Mouse (Mus musculus): ENCODE results near the gene Oas1e. TPM values are rescaled to one million over a fixed set of nuclear protein-coding genes. Genes with fewer than 3 reads are reported as not detected.
A peak's percentile ranks its signal among the peaks of the same experiment; 100 is the strongest.
"Not testable (repeated sequence)": the region's sequence is repeated elsewhere in the genome, so short reads cannot be mapped to it uniquely, and the experiment has no call there.

The Oas1e gene
- polyA plus RNA-seq, 1 experiment from 2014 or later, result 0.08 TPM

DNA sequence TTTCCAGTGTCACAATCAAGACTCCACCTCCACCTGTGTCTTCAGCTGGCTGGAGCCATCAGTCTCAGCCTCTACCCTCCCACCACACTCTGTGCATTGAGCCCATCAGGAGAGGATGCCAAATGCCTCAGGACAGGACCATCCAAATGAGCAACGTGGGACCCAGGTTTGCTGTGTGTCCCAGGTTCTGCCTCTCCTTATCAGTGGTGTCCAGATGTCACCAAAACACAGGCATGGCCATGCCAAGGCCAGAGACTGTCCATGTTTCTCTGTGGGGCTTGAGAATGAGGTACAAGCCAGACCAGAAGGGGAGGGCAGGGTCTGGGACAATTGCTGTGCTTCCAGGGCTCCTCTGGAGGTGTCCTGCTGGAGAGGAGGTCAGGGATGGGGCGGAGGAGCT, 3.6 kb upstream of the Oas1e start:
- DNase-seq (ENCODE audit: low spot score); H3K9me3 ChIP-seq; H3K27ac ChIP-seq; H3K4me1 ChIP-seq; H3K36me3 ChIP-seq; H3K4me3 ChIP-seq: not testable (repeated sequence)
- peaks cover 32% of the 10 kb centered on the region for H3K27me3 ChIP-seq (ENCODE audit: insufficient read depth, poor library complexity, severe bottlenecking)
- 62% methylated on average over 2 of the region's 2 CpGs for WGBS

DNA sequence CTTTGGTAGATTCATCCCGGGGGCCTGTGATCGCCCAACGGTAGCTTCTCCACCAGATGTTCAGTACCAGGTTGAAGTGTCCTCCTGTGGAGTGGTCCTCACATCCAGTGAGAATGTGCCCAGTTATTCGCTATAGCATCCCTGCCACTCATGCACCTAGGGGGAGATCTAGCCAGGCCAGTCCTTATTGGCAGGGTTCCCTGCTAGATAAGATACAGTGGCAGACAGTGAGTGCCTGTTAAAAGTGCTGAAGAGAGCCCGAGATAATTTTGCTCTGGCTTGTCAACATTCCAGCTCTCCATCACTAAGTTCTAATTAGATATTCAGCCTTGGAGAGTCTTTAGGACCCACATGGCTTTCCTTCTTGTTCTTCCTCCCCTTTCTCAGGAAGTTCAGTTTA, 2.8 kb upstream of the Oas1e start:
- peaks cover 24% of the 10 kb centered on the region for H3K27me3 ChIP-seq (ENCODE audit: insufficient read depth, poor library complexity, severe bottlenecking)
- not testable (repeated sequence) for H3K4me1 ChIP-seq; DNase-seq (ENCODE audit: low spot score); H3K27ac ChIP-seq; H3K9me3 ChIP-seq; H3K4me3 ChIP-seq; H3K36me3 ChIP-seq
- 53% methylated on average over 5 of the region's 5 CpGs for WGBS

DNA sequence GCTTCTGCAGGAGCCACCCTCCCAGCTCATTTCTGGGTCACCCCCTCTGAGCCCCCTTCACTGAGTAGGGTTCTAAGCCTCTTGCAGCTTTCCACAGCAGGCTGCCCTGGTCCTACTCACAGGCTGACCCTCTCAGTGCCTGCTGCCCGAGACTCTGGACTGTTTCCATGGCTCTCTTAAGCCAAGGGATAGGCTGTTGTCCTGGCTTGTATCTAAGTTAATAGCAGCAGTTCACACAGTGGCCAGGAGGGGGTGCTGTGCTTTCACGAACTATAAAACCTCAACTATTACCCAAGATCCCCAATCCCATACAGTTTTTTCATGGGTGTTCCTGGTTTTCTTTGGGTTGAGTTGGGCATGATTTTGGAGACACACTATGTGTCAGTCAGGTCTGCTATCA, 2.3 kb downstream of the Oas1e start:
- H3K4me3 ChIP-seq, result no peak overlapping the region
- H3K36me3 ChIP-seq, result no peaks in the 10 kb centered on the region
- no peaks in the 10 kb centered on the region for H3K9me3 ChIP-seq
- no peak overlapping the region for H3K27ac ChIP-seq
- DNase-seq (ENCODE audit: low spot score), result no peak
- WGBS, result 32% methylated on average over 2 of the region's 2 CpGs
- no peaks in the 10 kb centered on the region for H3K27me3 ChIP-seq (ENCODE audit: insufficient read depth, poor library complexity, severe bottlenecking)
- 0 out of 2 replicates have a peak, but pooled peaks cover 2% of the 10 kb centered on the region for H3K4me1 ChIP-seq

DNA sequence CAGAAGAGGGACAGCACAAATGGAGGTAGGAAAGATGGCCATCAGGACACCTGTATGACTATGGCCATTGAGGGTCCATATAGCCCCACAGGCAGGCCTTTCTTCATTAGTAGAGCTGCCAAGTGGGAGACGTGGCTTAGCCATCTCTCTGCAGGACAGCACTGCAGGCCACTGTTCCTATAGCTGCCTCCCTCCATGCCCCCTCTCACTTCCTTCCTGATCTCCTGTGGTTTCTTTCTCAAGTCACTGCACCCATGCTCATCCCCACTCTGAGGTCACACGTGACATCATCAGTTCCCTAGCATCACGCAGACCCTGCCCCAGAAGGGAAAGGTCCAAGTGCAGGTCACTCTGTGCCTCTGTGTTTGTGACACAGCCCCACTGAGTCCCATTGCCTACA, 8.3 kb downstream of the Oas1e start:
- DNase-seq (ENCODE audit: low spot score), result no peak
- WGBS, result 70% methylated on average over 3 of the region's 3 CpGs
- peaks cover 5% of the 10 kb centered on the region; the same call in 1 of the 2 replicates for H3K27me3 ChIP-seq (ENCODE audit: insufficient read depth, poor library complexity, severe bottlenecking)
- H3K36me3 ChIP-seq, result no peaks in the 10 kb centered on the region
- H3K4me3 ChIP-seq, result no peak overlapping the region
- no peaks in the 10 kb centered on the region for H3K9me3 ChIP-seq
- H3K4me1 ChIP-seq, result 0 out of 2 replicates have a peak, but pooled peaks cover 2% of the 10 kb centered on the region
- no peak overlapping the region for H3K27ac ChIP-seq

DNA sequence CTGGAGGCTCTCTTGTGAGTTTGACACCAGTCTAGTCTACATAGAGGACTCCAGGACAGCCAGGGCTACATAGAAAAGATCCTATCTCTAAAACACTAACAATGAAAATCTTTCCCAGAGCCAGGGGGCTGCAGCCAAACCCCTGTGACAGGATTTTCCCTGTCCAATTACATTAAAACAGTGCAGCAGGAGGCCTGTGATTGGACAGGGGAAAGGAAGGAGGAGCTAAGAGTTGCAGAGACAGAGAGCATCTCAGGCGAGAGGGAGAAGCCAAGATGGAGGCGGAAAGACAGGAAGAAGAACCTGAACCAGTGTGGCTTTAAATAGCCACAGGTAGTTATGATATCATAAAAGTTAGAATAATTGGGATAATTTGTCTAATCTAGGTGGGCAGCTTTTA, 12.9 kb downstream of the Oas1e start:
- H3K9me3 ChIP-seq, result no peaks in the 10 kb centered on the region
- no peak overlapping the region for H3K4me3 ChIP-seq
- DNase-seq (ENCODE audit: low spot score), result no peak
- no peak overlapping the region for H3K27ac ChIP-seq
- WGBS, result 72% methylated on average over 2 of the region's 2 CpGs
- H3K36me3 ChIP-seq, result no peaks in the 10 kb centered on the region
- H3K27me3 ChIP-seq (ENCODE audit: insufficient read depth, poor library complexity, severe bottlenecking), result peaks cover 5% of the 10 kb centered on the region; the same call in 1 of the 2 replicates
- H3K4me1 ChIP-seq, result peaks cover 7% of the 10 kb centered on the region; the same call in 1 of the 2 replicates

DNA sequence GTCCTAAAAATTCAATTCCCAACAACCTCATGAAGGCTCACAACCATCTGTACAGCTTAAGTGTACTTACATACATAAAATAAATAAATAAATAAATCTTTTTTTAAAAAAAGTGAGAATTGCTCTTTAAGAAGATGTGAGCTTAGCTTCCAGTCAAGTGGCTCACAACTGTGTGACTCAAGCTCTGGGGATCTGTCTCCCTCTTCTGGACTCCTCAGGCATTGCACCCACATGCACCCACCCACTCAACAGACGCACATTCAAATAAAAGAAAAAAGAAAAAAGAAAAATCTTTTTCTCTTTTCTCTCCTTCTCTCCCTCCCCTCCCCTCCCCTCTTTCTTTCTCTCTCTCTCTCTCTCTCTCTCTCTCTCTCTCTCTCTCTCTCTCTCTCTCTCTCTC, 13.7 kb downstream of the Oas1e start:
- no peak overlapping the region for H3K27ac ChIP-seq
- no peaks in the 10 kb centered on the region for H3K36me3 ChIP-seq
- H3K4me3 ChIP-seq, result no peak overlapping the region
- peaks cover 11% of the 10 kb centered on the region for H3K4me1 ChIP-seq
- no peaks in the 10 kb centered on the region for H3K9me3 ChIP-seq
- peaks cover 5% of the 10 kb centered on the region; the same call in 1 of the 2 replicates for H3K27me3 ChIP-seq (ENCODE audit: insufficient read depth, poor library complexity, severe bottlenecking)
- 71% methylated on average over 1 of the region's 1 CpGs for WGBS
- no peak for DNase-seq (ENCODE audit: low spot score)

DNA sequence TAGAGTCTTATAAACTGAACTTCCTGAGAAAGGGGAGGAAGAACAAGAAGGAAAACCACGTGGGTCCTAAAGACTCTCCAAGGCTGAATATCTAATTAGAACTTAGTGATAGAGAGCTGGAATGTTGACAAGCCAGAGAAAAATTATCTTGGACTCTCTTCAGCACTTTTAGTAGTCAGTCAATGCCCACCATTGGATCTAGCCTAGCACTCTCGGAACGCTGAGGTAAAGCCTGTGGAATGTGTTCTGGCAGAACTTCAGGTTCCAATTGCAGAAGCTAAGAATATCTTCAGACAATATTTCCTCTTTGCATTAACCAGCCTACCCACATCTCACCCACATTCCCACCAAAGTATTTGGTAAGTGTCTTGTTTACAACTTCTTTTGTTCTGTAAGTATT, 15.4 kb downstream of the Oas1e start:
- WGBS, result 27% methylated on average over 3 of the region's 3 CpGs
- Histone ChIP-seq H3K36me3 (no peaks in the 10 kb centered on the region), H3K27ac (no peak overlapping the region), H3K27me3 (ENCODE audit: insufficient read depth, poor library complexity, severe bottlenecking) (peaks cover 5% of the 10 kb centered on the region; the same call in 1 of the 2 replicates), H3K9me3 (no peaks in the 10 kb centered on the region), H3K4me1 (peaks cover 24% of the 10 kb centered on the region), H3K4me3 (no peak overlapping the region)
- DNase-seq (ENCODE audit: low spot score), result no peak

DNA sequence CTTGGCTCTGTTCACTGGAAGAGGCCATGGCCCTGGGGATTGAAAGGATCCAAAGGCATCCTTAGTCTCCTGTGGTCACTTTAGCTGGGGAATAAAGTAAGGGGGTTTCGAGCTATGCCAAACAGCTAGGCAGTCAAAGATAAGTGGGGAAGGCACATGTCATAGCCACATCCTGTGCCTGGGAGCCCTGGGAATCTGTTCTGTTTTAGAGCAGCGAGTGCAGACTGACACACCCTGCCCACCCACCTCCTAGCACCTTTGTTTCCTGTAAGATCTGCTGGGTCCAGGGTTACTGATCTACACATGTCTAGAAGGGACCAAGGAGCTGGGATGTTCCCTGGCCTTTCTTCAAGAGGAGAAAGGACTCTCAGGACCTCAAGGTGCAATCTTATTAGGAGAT, 16.4 kb downstream of the Oas1e start:
- H3K27me3 ChIP-seq (ENCODE audit: insufficient read depth, poor library complexity, severe bottlenecking), result peaks cover 5% of the 10 kb centered on the region; the same call in 1 of the 2 replicates
- peaks cover 26% of the 10 kb centered on the region for H3K4me1 ChIP-seq
- H3K27ac ChIP-seq, result no peak overlapping the region
- H3K4me3 ChIP-seq, result no peak overlapping the region
- no peaks in the 10 kb centered on the region for H3K9me3 ChIP-seq
- DNase-seq (ENCODE audit: low spot score), result no peak
- H3K36me3 ChIP-seq, result no peaks in the 10 kb centered on the region
- WGBS, result 52% methylated on average over 2 of the region's 2 CpGs

DNA sequence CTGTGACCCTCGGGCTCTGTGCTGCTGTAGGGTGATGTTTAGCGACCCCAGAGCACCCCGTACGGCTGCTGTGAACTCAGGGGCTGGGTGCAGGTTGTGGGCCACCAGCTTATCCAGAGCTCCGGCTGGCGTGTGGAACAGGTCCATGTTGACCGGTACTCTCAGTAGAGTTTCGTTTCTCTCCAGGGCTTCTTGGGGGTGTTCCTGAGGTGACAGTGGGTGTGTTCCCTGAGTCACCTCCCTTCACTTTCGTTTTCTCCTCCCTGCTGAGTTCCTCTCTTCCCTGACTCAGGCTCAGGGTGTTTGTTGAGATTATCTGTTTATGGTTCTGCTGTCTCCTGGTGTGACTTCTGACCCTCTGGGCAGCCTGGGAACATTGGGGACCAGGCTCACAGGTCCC, 17.9 kb downstream of the Oas1e start, which contains the start of gene Oas3:
Gene Oas3 (minus strand): TSS at position 184 of the 400 bp plus-strand sequence.
- no peaks in the 10 kb centered on the region for H3K9me3 ChIP-seq
- 65% methylated on average over 9 of the region's 9 CpGs for WGBS
- no peak within 1 kb of the TSS for H3K27ac ChIP-seq
- no peak within 1 kb of the TSS for H3K4me3 ChIP-seq
- no peaks in the 10 kb centered on the region for H3K27me3 ChIP-seq (ENCODE audit: insufficient read depth, poor library complexity, severe bottlenecking)
- no peak for DNase-seq (ENCODE audit: low spot score)
- no peaks in the 10 kb centered on the region for H3K36me3 ChIP-seq
- peaks cover 26% of the 10 kb centered on the region for H3K4me1 ChIP-seq

DNA sequence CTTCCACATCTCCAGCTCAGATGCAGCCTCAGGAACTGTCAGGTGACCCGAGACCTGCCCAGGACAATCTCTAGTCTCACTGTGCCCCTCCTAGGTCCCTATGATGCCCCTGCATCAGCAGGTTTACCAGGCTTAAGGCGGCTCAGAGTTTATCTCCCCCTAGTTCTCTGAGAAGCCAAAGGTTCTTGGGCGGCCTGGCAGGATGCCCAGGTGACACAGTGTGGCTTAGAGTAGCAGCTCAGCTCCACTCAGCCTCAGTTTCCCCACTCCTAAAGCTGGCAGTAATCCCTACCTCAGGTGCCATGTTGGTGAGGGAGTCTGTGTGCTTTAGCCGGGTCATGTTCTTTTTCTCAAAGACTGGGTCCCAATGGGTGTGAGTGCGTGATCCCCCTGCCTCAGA, 18.5 kb downstream of the Oas1e start:
- Histone ChIP-seq H3K4me3 (no peak overlapping the region), H3K27ac (no peak overlapping the region), H3K36me3 (no peaks in the 10 kb centered on the region), H3K9me3 (no peaks in the 10 kb centered on the region), H3K4me1 (peaks cover 26% of the 10 kb centered on the region), H3K27me3 (ENCODE audit: insufficient read depth, poor library complexity, severe bottlenecking) (no peaks in the 10 kb centered on the region)
- WGBS, result 77% methylated on average over 5 of the region's 5 CpGs
- DNase-seq (ENCODE audit: low spot score), result no peak

DNA sequence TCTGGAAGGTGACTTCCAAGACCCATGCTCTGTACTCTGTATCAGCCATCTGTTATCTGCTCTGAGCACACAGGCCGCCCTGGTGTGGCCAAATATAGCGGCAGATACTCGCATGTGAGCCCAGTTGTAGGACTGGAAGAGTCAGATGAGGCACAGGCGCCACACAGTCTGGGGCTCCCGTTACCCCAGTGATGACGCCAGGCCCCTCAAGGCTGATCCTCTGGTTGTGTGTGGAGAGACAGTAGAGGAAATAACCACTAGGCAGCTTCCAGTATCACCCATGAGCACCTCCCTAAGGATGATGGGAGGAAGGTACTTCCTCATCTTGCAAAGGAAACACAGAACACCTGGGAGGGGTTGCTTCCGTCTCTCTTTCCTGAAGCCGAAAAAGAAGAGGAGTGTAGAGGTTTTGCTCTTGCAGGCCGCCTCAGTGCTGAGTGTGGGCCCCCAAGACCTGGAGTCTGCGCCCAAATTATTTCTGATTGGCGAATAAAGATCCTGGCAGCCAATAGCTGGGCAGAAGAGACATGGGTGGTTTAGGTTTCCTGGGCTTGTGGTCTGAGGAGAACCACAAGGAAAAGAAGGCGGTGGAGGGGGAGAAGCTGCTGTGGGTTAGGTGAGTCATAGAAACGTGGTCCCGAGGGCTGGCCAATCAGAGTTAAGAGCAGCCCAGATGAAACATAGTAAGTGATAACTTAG, 19.9 kb downstream of the Oas1e start:
- Histone ChIP-seq H3K9me3 (no peaks in the 10 kb centered on the region), H3K4me3 (no peak overlapping the region), H3K27ac (peak overlapping the region; percentile 62; the same call in 1 of the 2 replicates), H3K27me3 (ENCODE audit: insufficient read depth, poor library complexity, severe bottlenecking) (no peaks in the 10 kb centered on the region), H3K4me1 (peaks cover 26% of the 10 kb centered on the region), H3K36me3 (no peaks in the 10 kb centered on the region)
- WGBS, result 50% methylated on average over 14 of the region's 14 CpGs
- DNase-seq (ENCODE audit: low spot score), result no peak

DNA sequence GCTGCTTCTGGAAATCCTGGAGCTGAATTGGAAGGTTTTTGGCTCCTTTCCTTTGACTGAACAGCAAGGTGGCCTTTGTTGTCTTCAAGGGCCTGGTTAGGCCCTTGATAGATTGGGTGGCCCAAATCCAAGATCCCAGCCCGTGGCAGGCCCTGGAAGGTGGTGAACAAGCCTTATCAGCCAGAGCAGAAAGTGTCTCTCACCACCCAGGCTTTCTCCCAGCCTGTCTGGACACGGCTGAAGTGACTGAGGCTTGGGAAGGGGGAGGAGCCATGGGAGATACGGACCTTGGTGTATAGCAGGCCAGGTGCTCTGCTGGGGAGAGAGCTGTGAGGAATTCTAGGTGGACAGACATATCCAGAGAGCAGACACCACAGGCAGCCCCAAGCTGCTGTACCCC, 25.9 kb downstream of the Oas1e start:
- Histone ChIP-seq H3K36me3 (no peaks in the 10 kb centered on the region), H3K9me3 (no peaks in the 10 kb centered on the region), H3K27me3 (ENCODE audit: insufficient read depth, poor library complexity, severe bottlenecking) (no peaks in the 10 kb centered on the region), H3K4me3 (no peak overlapping the region), H3K27ac (no peak overlapping the region), H3K4me1 (no peaks in the 10 kb centered on the region)
- WGBS, result 51% methylated on average over 3 of the region's 3 CpGs
- DNase-seq (ENCODE audit: low spot score), result no peak

DNA sequence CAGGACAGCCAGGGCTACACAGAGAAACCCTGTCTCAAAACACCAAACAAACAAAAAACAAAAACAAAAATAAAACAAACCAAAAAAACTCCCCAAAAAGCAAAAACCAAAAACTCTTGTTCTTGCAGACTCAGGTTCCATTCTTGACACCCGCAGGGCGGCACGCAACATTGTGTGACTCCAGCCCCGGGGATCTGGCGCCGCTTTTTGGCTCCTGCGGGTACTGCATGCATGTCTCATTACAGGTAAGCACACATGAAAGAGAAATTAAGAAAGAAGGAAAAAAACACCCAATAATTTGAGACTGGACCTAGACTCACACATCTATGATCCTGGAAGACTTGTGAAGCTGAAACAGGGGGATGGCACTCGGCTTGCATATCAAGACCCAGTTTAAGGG, 30.3 kb downstream of the Oas1e start:
- Histone ChIP-seq H3K27ac (no peak overlapping the region), H3K27me3 (ENCODE audit: insufficient read depth, poor library complexity, severe bottlenecking) (no peaks in the 10 kb centered on the region), H3K4me1 (peaks cover 13% of the 10 kb centered on the region), H3K36me3 (no peaks in the 10 kb centered on the region), H3K9me3 (no peaks in the 10 kb centered on the region), H3K4me3 (no peak overlapping the region)
- no peak for DNase-seq (ENCODE audit: low spot score)
- 64% methylated on average over 8 of the region's 8 CpGs for WGBS

DNA sequence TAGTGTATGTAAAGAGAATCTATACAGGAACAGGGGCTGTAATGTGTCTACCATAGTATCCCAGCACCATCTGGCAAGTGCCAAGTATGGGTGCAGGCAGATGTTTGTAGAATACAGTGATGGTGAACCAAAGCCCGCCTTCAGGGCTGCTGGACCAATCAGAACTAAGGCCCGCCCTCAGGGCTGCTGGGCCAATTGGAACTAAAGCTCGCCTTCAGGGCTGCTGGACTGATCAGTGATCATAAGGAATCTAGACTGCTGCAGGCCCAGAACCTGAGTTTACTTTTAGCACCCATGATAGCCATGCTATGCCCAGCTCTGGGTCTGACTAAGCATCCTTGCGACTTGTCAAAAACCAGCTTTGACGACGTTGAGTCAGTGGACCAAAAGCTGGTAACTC, 33.4 kb downstream of the Oas1e start:
- WGBS, result 14% methylated on average over 6 of the region's 6 CpGs

More for the DNA sequence above, 33.4 kb downstream of the Oas1e start:
- DNase-seq (ENCODE audit: low spot score), result no peak
- H3K4me1 ChIP-seq, result peaks cover 13% of the 10 kb centered on the region
- peak overlapping the region; percentile 15; the same call in 1 of the 2 replicates for H3K4me3 ChIP-seq
- peaks cover 13% of the 10 kb centered on the region; the same call in 1 of the 2 replicates for H3K27me3 ChIP-seq (ENCODE audit: insufficient read depth, poor library complexity, severe bottlenecking)
- no peaks in the 10 kb centered on the region for H3K36me3 ChIP-seq
- no peaks in the 10 kb centered on the region for H3K9me3 ChIP-seq
- H3K27ac ChIP-seq, result no peak overlapping the region

Data from heart, embryonic 10.5 days (tissue).